Mouse (Mus musculus): ENCODE results near the gene Gimap1.

DNA sequence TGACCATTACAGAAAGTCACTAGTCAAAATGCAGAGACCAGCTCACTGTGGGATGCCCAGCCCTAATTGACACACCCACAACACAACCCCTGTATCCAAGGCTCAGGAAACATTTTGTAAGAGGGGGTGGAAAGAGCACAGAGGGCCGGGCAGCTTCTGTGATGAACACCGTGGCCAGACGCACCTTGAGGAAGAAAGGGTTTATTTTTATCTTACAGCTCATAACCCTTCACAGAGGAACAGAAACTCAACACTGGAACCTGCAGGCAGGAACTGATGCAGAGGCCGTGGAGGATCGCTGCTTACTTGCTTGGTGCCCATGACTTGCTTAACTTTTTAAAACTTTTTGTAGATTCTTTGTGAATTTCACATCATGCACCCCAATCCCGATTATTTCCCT, 45.9 kb upstream of the Gimap1 start:
- TF ChIP-seq CTCF (IDR thresholded peaks at IDR 0.05; ENCODE audit: borderline replicate concordance, control insufficient read depth, extremely low read depth, insufficient read depth, low read length, poor library complexity) (no peak), POLR2A (IDR thresholded peaks at IDR 0.05; ENCODE audit: control insufficient read depth, extremely low read depth, insufficient read depth, low read length, poor library complexity) (no peak)
